Comparison of ENCODE assay signal across 7 mouse cellular contexts in genomic region chr16:3122145-3122860, GRCm38 (mm10).
DNase-seq lines count a peak whose midpoint lies in the region; ATAC-seq and TF ChIP-seq lines count a peak whose summit lies in the region.
"Not testable (repeated sequence)": the region's sequence is repeated elsewhere in the genome, so short reads cannot be mapped to it uniquely, and the experiment has no call there.

No protein-coding gene starts in this region.

- not testable (repeated sequence) for H3K4me1 ChIP-seq in hindbrain, embryonic 14.5 days (replicated peaks; ENCODE audit: control insufficient read depth, insufficient read depth, low read length); limb, embryonic 11.5 days (ENCODE audit: control insufficient read depth, insufficient read depth, low read length); liver, postnatal 0 days (ENCODE audit: insufficient read depth); midbrain, postnatal 0 days (ENCODE audit: insufficient read depth, low read length)

- TF ChIP-seq EP300 in liver, postnatal 0 days (IDR thresholded peaks at IDR 0.05; ENCODE audit: low read depth), result not testable (repeated sequence)

- not testable (repeated sequence) for H3K9me3 ChIP-seq in hindbrain, embryonic 14.5 days (ENCODE audit: control insufficient read depth, low read length); limb, embryonic 11.5 days (ENCODE audit: control insufficient read depth, low read length); liver, postnatal 0 days (ENCODE audit: low read length); midbrain, postnatal 0 days (ENCODE audit: low read length)

- H3K36me3 ChIP-seq in hindbrain, embryonic 14.5 days (replicated peaks; ENCODE audit: control insufficient read depth, insufficient read depth); limb, embryonic 11.5 days (ENCODE audit: control insufficient read depth, insufficient read depth, low read length); liver, postnatal 0 days (replicated peaks; ENCODE audit: insufficient read depth, low read length); midbrain, postnatal 0 days (ENCODE audit: insufficient read depth, low read length): not testable (repeated sequence)

- H3K9ac ChIP-seq in hindbrain, embryonic 14.5 days; limb, embryonic 11.5 days (ENCODE audit: low read length); liver, postnatal 0 days (replicated peaks); midbrain, postnatal 0 days (replicated peaks; ENCODE audit: low read length, poor library complexity, severe bottlenecking): not testable (repeated sequence)

- not testable (repeated sequence) for H3K27ac ChIP-seq in hindbrain, embryonic 14.5 days; limb, embryonic 11.5 days (replicated peaks; ENCODE audit: low read depth, low read length); liver, postnatal 0 days (ENCODE audit: low read depth); midbrain, postnatal 0 days (ENCODE audit: low read depth, low read length)

- not testable (repeated sequence) for TF ChIP-seq CTCF in liver, postnatal 0 days (IDR thresholded peaks at IDR 0.05; ENCODE audit: low read depth); midbrain, postnatal 0 days (IDR thresholded peaks at IDR 0.05)

- DNase-seq in ES-CJ7 (ENCODE audit: low read depth, low spot score), result peak; percentile 18
- DNase-seq in adipocyte (ENCODE audit: low spot score), result peak; percentile 18
- DNase-seq in hindbrain, embryonic 14.5 days (ENCODE audit: low spot score); limb, embryonic 11.5 days (ENCODE audit: low spot score); liver, postnatal 0 days; midbrain, postnatal 0 days (ENCODE audit: low spot score): not testable (repeated sequence)

- 58% methylated on average over 4 of the region's 6 CpGs for WGBS in hindbrain, embryonic 14.5 days
- WGBS in limb, embryonic 11.5 days, result 56% methylated on average over 4 of the region's 6 CpGs
- 47% methylated on average over 4 of the region's 6 CpGs for WGBS in liver, postnatal 0 days (ENCODE audit: insufficient replicate concordance)
- WGBS in midbrain, postnatal 0 days, result 67% methylated on average over 4 of the region's 6 CpGs

- H3K27me3 ChIP-seq in hindbrain, embryonic 14.5 days (ENCODE audit: control insufficient read depth, insufficient read depth, low read length); limb, embryonic 11.5 days (ENCODE audit: control insufficient read depth, insufficient read depth, low read length); liver, postnatal 0 days (ENCODE audit: insufficient read depth, low read length); midbrain, postnatal 0 days (ENCODE audit: insufficient read depth, low read length): not testable (repeated sequence)

- not testable (repeated sequence) for H3K4me3 ChIP-seq in hindbrain, embryonic 14.5 days (replicated peaks; ENCODE audit: low read length); limb, embryonic 11.5 days (ENCODE audit: low read depth, low read length); liver, postnatal 0 days (ENCODE audit: low read depth, low read length); midbrain, postnatal 0 days (ENCODE audit: low read depth, low read length)

- not testable (repeated sequence) for H3K4me2 ChIP-seq in hindbrain, embryonic 14.5 days (replicated peaks); limb, embryonic 11.5 days (ENCODE audit: low read depth, severe bottlenecking); liver, postnatal 0 days (ENCODE audit: low read depth, low read length); midbrain, postnatal 0 days (ENCODE audit: low read depth, low read length, poor library complexity, severe bottlenecking)

- ATAC-seq in granulocyte monocyte progenitor cell, adult 5-6 weeks (replicated peaks; ENCODE audit: poor library complexity, severe bottlenecking), result peak; percentile 23
- ATAC-seq in hindbrain, embryonic 14.5 days (ENCODE audit: low FRiP score), result 0 out of 2 replicates have a peak, but pooled peaks have one; percentile 17
- ATAC-seq in limb, embryonic 11.5 days (ENCODE audit: insufficient number of reproducible peaks, low FRiP score, low TSS enrichment, low read depth), result 0 out of 2 replicates have a peak, but pooled peaks have one; percentile 52
- peak; percentile 30; the same call in 1 of the 2 replicates for ATAC-seq in liver, postnatal 0 days
- 0 out of 2 replicates have a peak, but pooled peaks have one; percentile 11 for ATAC-seq in midbrain, postnatal 0 days (ENCODE audit: low FRiP score)
